Mouse (Mus musculus) kidney, postnatal 25 days (tissue): ENCODE results near the gene Mrpl33.

Source experiments
- DNase-seq, 2 experiments: peaks; one replicate each; pipeline ENCODE4 v3.0.0; 2021; ENCODE audit warnings: mixed read lengths in 2 of 2

Gene Mrpl33

DNA sequence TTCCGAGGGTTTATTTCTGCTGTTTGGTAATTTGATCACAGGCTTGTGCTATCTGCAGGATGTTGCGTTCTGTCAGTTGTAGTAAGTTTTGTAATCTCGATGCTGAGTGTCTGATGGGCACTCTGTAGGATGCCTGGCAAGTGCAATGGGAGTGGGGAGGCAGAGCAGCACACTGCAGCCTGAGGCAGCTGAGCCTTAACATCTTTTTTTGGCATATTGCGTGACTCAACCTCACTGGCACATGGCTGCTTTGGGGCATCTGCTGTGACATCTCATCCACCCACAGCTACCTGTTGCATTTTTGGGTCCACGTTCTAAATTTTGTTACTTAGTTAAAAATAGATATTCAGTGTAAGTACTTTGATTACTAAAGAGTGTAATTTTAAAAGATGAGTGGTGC lies 108.2 kb downstream of the Mrpl33 start:
- DNase-seq, result no peak

DNA sequence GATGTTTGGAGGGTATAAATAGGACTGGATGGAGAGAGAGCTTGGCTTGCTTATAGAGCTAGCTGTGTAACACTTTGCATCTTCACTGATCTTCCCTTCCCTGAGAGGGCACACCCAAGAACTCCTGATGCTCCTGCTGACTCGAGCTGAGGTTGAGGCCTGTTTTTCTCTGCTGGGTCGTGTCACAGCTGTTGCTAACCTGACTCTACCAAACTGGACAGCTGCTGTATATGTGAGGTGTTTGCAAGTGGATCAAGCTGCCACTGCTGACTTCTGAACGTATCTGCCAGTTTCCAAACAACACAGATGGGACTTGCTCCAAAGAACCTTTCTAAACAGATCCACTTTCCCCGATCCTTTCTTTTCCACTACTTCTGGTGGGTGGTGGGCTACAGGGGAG lies 110.1 kb downstream of the Mrpl33 start:
- no peak for DNase-seq

DNA sequence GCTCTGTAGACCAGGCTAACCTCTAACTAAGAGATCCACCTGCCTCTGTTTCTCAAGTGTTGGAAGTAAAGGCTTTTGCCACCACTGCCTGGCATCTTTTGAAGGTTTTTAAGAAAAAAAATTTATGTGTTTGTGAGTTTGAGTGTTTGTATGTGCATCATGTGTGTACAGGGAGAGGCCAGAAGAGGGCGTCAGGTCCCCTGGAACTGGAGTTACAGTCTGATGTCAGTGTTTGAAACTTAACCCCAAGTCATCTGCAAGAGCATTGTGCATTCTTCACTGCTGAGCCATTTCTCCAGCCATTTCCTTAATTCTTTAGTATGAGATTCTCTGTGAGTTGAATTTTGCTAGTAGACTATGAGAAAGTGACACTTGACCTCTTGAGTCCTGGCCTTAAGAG lies 112.7 kb downstream of the Mrpl33 start:
- no peak for DNase-seq

DNA sequence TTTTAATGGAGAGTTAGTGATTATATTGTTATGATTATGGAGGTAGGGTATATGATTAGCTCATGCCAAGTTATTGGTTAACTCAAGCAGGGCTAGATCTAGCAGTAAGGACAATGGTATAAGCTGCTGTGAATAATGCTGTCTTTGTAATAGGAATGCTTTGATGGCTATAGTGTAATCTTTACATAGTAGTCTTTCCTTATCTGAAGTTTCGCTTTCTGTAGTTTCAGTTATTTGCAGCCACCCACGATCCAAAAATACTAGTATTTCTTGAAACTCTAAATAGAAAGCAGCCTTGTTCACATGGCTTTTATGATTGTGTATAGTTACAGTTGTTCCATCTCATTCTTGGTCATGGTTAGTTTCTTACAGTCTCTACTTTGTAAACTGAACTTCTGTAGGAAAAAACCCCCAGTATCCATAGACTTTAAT lies 116.6 kb downstream of the Mrpl33 start:
- no peak for DNase-seq

DNA sequence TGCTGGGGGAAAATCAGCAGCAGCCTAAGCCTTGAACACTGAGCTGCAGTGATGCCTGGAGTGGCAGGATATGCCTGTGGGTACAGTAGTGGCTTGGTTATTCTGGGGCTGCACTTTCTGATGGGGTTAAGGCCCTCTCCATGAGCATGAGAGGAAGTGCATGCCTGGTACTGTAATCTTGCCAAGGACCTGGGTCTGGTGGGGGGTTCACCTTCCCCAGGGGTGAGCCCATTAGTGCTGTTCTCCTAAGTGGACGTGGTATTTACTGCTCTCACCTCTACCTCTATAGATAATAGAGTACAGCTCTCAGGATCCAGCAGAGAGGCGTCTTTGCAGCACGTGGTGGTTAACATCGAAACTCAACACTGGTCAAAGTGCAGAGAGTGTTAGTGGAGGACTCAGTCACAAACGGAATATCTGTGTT lies 117.1 kb downstream of the Mrpl33 start:
- no peak for DNase-seq
